Mouse (Mus musculus) mesoderm, embryonic 11.5 days (tissue): ENCODE data around the gene Gm20388.
A peak's percentile ranks its signal among the peaks of the same experiment; 100 is the strongest.

Experiments used
- DNase-seq: peaks from one replicate; pipeline ENCODE4 v3.0.0-alpha.2; 2012; ENCODE audit warnings: low read depth, low spot score

Gene Gm20388

GRCm38 (mm10) chr8:120411862-120412261, 501.2 kb downstream of the Gm20388 start:
- no peak for DNase-seq

GRCm38 (mm10) chr8:120412357-120412756, 501.7 kb downstream of the Gm20388 start:
- no peak for DNase-seq

- DNase-seq: no peak
These were observed 502.4 kb downstream of the Gm20388 start for GRCm38 (mm10) chr8:120412911-120413625.

GRCm38 (mm10) chr8:120413626-120413988, 503.0 kb downstream of the Gm20388 start:
- DNase-seq: no peak

- no peak for DNase-seq
These were observed 503.6 kb downstream of the Gm20388 start for GRCm38 (mm10) chr8:120414216-120414615.

GRCm38 (mm10) chr8:120415474-120415873, 504.8 kb downstream of the Gm20388 start:
- no peak for DNase-seq

- no peak for DNase-seq
These were observed 505.5 kb downstream of the Gm20388 start for GRCm38 (mm10) chr8:120416173-120416521.

- DNase-seq: peak; percentile 79
These were observed 506.1 kb downstream of the Gm20388 start for GRCm38 (mm10) chr8:120416522-120417394.

GRCm38 (mm10) chr8:120418188-120418587, 507.5 kb downstream of the Gm20388 start:
- no peak for DNase-seq

GRCm38 (mm10) chr8:120419675-120420074, 509.0 kb downstream of the Gm20388 start:
- no peak for DNase-seq

GRCm38 (mm10) chr8:120420226-120420625, 509.6 kb downstream of the Gm20388 start:
- DNase-seq: no peak

- peak; percentile 83 for DNase-seq
These were observed 511.0 kb downstream of the Gm20388 start for GRCm38 (mm10) chr8:120421638-120422037.

- DNase-seq: no peak
These were observed 511.6 kb downstream of the Gm20388 start for GRCm38 (mm10) chr8:120422236-120422635.

- no peak for DNase-seq
These were observed 512.9 kb downstream of the Gm20388 start for GRCm38 (mm10) chr8:120423576-120423975.

GRCm38 (mm10) chr8:120424829-120425198, 514.2 kb downstream of the Gm20388 start:
- DNase-seq: no peak

GRCm38 (mm10) chr8:120425199-120425941, 514.7 kb downstream of the Gm20388 start:
- peak; percentile 78 for DNase-seq

GRCm38 (mm10) chr8:120426105-120426504, 515.5 kb downstream of the Gm20388 start:
- DNase-seq: no peak

GRCm38 (mm10) chr8:120426622-120427385, 516.2 kb downstream of the Gm20388 start:
- no peak for DNase-seq

GRCm38 (mm10) chr8:120428492-120428891, 517.9 kb downstream of the Gm20388 start:
- no peak for DNase-seq

GRCm38 (mm10) chr8:120429116-120429515, 518.5 kb downstream of the Gm20388 start:
- no peak for DNase-seq

GRCm38 (mm10) chr8:120431042-120431441, 520.4 kb downstream of the Gm20388 start:
- no peak for DNase-seq
